Mouse (Mus musculus) heart, postnatal 25 days (tissue): ENCODE results near the gene Sp1. TPM values are rescaled to one million over a fixed set of nuclear protein-coding genes. Genes with fewer than 3 reads are reported as not detected.

ENCODE experiments used
- DNase-seq: peaks from one replicate; pipeline ENCODE4 v3.0.0; 2022; ENCODE audit warnings: low spot score
- intact Hi-C: fragments of 180-260 bp; cut with DNase I; formaldehyde crosslinking; loops from one replicate; pipeline ENCODE4 v1.15.1; 2025
- total RNA-seq, 2 experiments: library from RNA; stranded (reverse); gene quantifications; 2 replicates each; pipeline ENCODE4 v1.2.3; 2021

The Sp1 gene
- total RNA-seq, 2 experiments from 2014 or later, result 42.7 to 44.4 TPM

DNA sequence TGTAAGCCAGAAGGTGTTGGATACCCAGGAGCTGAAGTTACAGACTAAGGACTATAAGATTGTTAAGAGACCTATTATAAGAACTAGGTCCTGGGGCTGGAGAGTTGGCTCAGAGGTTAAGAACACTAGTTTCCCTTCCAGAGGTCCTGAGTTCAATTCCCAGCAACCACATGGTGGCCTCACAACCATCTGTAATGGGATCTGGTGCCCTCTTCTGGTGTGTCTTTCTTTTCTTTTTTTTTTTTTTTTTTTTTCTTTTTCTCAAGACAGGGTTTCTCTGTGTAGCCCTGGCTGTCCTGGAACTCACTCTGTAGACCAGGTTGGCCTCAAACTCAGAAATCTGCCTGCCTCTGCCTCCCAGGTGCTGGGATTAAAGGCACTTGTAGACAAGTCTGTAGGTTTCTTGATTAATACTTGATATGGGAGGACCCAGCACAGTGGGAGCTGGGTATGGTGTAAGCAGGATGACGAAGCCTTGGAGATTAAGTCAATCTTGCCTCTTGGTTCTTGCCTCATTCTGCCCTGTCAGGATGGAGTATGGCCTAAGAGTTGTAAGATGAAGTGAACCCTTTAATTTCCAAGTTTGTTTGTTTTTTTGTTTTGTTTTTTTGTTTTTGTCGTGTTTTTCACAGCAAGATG, 17.8 kb downstream of the Sp1 start:
- intact Hi-C loops, result loop anchor here (5.0 kb wide), 1 partner anchor 81 kb away; no protein-coding TSS in a partner anchor
- DNase-seq, result no peak

DNA sequence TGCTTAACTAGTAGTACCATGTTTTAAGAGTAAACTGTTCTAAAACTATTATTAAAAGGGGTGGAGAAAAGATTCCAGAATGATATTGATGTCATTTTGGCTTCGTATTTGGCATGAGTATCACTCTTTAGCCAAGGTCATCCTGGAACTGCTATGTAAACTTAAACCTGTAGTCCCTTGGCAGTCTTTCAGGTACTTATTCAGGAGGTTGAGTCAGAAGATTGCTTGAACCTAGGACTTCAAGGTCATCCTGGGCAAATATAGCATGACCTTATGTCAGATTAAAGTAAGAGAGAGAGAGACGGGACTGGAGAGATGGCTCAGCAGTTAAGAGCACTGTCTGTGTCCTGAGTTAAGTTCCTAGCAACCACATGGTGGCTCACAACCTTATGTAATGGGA, 18.7 kb downstream of the Sp1 start:
- intact Hi-C loops, result loop anchor here (5.0 kb wide), 1 partner anchor 82 kb away; no protein-coding TSS in a partner anchor
- DNase-seq, result no peak

DNA sequence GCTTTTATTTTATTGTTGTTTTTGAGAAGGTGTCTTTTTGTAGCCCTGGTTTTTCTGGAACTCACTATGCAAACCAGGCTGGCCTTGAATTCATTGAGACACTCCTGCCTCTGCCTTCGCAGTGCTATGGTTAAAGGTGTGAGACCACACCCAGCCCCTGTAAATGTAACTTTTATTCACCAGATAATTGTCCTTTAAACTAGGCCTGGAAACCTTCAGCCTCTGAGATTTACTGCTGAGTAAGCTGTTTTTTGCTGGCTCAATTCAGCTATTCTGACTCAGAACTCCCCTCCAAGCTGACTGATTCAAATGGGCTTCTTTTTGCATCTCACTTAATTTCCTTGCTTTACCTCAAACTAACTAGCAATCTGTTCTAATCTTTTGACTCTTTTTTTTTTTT, 21.0 kb downstream of the Sp1 start:
- DNase-seq, result no peak
- intact Hi-C loops, result no loop called here

DNA sequence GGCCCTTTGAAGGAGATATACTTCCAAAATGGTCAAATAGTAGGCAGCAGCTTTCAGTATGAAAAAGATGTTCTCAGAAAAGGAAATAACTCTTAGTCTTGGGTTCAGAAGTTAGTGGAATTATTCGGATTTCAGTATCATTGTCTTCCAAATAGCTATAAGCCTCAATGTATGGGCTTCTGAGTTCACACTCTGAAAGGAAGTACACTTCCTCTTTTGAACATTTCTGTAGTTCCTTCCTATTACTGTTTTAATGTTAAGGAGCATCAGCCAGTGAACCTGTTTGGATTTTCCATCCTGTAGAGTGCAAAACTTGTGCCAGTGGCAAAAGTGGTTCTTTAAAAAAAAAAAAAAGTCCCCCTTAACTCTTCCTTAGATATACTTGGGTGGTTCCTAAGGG, 26.1 kb downstream of the Sp1 start:
- DNase-seq, result no peak
- intact Hi-C loops, result no loop called here

DNA sequence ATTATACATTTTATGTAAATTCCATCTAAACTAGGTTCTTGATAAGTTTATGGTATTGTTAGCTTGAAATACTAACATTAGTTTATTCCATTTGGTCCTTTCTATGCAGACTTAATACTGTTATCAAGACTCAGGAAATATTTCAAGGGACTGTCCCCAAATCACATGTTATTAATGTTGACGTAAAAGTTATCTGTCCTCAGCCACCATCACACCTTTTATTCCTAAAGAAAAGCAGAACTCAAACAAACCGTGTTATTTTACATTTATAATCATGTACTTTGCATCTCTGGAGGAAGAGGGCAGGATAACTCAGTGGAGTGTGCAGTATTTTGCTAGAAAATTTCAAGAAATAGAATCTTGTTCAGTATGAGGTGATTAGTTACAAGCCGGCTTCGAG, 27.2 kb downstream of the Sp1 start:
- no peak for DNase-seq
- intact Hi-C loops, result no loop called here

DNA sequence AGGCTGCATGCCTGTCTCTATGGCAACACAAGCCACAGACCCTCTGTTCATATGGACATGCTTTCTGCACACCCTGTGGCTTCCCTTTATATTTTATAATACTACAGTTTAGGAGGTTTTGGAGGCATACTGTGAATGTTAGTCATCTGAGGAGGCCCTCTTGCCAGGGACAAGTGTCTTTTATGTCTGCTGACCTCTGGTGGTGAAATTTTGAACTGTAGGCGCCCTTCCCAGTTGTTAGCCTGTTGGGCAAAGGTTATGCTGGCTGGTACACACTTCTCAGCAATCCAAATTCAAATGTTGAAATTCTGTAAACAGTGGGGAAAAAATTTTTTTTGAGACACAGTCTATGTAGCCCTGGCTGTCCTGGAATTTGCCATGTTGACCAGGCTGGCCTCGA, 36.5 kb downstream of the Sp1 start:
- intact Hi-C loops, result loop anchor here (1.0 to 5.0 kb wide), 2 partner anchors 61 to 155 kb away; no protein-coding TSS in a partner anchor
- peak; percentile 55 for DNase-seq

DNA sequence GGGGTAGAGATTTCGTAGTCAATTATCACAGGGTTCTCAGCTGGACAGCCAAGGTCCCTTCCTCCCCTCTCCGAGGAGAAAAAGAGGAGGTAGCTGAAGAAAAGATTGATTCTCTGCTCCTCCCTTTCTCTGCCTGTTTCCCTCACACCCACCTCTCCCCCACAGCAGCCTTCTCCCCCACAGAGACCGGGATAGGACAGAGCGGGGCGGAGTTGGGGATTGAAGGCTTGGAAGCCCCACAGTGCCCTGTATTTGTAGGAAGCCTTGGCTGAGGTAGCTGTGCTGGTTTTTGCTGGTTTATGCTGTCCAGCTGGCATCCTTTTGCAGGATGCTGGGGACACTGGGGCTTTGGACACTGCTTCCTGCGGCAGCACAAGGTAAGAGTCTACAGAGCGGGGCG, 39.2 kb downstream of the Sp1 start, which contains the start of gene Amhr2:
TSS of gene Amhr2 (plus strand) at position 222 of the 400 bp plus-strand sequence.
- intact Hi-C loops, result no loop called here
- DNase-seq, result no peak

DNA sequence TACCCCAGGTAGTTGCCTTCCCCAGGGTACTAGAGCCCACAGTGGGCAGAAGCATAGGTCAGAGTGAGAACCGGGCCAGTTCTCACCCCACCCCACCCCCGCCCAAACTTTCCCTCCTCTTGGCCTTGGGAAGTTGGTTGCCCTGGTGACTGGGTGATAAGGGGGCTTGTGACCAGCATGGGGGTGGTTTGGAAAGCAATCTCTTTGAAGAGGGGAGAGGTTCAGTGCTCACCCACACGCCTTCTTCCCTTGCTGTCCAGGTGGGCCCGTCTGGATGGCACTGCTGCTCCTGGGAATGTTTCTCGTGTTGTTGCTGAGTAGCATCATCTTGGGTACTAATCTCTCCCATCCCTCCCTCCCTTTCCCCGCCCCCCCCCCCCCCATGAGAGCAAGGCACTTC, 40.5 kb downstream of the Sp1 start:
- no peak for DNase-seq
- intact Hi-C loops, result no loop called here

DNA sequence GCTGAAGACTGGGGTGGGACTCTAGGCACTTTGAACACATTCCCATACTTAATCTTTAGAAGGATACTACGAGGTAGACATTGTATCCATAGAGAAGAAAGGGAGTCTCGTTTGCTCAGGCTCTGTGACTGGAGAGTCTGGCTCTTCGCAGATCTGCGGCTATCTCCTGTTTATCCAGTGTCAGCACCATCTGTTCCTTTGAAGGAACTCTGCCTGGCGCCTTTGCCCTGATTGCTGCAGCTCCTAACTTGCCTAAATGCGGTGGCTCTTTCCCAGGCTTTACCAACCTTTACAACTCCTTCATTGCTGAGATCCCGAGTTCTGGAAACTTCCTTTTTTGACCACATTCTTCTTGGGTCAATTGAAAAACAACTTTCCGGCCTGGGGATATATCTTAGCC, 43.4 kb downstream of the Sp1 start:
- DNase-seq, result no peak
- intact Hi-C loops, result no loop called here

DNA sequence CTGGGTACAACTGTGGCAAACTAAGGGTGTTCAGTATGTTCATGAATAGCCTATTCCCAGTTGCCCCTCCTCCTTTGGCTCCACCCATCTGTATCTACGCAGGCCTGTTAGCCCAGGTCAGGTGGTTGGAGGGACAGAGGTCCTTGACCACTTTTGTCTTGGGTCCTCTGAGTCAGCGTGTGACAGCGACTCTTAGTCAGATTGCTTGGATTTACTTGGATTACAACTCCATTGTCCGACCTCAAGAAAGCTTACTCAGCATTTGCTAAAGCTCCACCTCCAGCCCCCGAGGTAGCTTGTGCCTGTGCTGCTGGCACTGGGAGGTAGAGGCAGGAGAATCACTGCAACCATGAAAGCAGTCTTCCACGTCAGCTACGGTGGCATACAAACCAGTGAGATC, 45.0 kb downstream of the Sp1 start:
- no peak for DNase-seq
- intact Hi-C loops, result no loop called here

DNA sequence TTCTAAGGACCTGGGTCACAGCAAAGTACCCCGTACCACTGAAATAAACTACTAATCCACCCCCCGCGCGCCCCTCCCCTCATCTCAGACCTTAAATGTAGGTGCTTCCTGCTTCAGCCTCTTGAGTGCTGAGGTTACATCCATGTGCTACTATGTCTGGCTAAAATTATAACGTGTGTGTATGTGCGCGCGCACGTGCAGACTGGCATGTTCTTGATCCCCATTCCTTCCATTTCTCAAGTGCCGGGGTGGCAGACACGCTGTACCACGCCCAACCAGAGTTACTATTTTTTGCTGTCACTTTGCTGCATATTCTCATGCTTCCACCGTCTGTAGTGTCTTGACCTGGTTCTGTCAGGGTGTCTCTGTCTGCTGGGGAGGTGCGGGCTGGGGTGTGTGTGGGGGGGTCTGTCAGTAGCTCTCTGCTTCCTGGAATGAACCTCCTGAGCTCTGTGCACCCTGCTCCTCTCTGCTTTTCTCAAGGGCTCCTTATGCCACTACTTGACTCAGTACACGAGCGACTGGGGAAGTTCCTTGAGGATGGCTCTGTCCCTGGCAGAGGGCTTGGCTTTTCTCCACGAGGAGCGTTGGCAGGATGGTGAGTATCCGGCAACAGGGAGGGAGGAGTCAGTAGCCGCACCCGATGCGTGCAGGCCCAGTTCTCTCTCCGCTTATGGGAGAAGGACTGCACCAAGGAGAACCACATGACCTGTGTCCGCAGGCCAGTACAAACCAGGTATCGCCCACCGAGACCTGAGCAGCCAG, 45.9 kb downstream of the Sp1 start:
- intact Hi-C loops, result no loop called here
- DNase-seq, result no peak

DNA sequence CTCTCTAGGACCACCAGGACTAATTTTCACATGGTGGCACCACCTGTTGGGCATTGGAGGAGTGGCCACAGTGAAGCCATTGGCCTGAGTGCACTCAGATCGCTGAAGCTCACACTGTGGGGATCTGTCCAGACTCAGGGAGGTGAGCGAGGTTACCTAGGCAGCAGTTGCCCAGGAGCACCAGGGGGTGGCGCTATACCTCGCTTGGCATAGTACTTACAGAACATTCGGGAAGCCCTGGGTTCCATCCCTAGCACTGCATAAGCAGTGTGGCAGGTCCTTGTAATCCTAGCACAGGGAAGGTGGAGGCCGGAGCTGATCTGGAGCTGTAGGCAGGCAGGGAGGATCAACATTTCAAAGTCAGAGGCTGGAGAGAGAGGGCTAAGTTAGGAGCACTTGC, 50.0 kb downstream of the Sp1 start:
- no peak for DNase-seq
- intact Hi-C loops, result no loop called here

DNA sequence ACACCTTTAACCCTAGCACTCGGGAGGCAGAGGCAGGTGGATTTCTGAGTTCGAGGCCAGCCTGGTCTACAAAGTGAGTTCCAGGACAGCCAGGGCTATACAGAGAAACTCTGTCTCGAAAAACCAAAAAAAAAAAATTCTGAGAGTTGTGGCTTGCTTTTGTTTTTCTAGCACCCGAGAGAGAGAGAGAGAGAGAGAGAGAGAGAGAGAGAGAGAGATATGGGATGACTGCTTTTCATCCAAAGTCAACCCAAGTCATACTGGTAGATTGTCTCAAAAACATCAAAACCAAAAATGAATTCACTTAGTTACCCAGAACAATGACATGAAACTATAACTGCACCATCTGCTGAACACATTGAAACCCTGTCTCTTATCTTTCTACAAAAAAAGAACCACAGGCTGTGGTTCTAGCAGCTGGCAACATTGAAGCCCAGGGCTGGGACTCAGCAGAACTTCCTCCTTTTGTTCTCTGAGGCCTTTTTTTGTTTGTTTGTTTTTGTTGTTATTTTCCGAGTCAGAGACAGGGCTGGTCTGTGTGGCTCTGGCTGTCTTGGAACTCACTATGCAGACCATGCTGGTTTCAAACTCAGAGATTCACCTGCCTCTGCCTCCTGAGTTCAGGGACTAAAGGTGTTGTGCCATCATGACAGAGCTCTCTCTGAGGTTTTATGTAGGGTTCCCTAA, 52.2 kb downstream of the Sp1 start:
- no peak for DNase-seq
- intact Hi-C loops, result no loop called here

DNA sequence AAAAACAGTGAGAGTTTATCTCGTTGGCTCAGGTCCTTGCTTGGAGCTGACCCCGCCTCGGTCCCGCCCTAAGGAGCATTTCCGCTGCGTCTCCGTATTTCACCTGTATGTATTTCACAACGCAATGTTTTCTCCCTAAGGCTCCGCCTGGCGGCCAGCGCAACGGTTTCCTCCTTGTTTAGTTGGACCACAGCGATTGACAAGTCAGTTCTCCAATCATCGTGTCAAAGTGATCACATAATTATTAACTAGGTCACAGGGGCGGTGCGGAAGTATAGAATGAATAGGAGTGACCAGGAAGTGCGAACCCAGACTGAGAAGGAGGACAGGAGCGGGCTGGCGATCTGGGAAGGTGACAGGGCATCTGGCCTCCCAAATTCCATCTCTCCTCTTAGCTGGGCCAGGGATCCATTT, 53.0 kb downstream of the Sp1 start, which contains the start of gene Prr13:
TSS of gene Prr13 (plus strand) at position 125 of the 414 bp plus-strand sequence.
- intact Hi-C loops, result no loop called here

DNA sequence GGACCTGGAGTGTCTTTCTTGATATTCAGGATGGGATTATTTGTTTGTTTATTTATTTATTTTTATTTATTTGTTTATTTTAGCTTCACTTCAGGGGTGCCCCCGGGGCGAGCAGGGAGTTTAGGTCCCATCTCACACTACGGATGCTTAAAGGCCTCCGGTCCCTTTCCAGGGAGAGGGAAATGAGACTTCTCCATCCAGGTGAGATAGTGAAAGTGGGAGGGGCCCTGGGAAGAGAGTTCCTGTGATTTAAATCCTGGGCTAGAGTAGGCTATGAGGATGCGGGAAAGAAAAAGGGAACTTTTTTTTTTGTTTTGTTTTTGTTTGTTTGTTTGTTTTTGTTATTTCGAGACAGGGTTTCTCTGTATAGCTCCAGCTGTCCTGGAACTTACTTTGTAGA, 53.4 kb downstream of the Sp1 start:
- intact Hi-C loops, result no loop called here
- no peak for DNase-seq

More for the DNA sequence above, 53.0 kb downstream of the Sp1 start, which contains the start of gene Prr13:
- peak; percentile 80 for DNase-seq

DNA sequence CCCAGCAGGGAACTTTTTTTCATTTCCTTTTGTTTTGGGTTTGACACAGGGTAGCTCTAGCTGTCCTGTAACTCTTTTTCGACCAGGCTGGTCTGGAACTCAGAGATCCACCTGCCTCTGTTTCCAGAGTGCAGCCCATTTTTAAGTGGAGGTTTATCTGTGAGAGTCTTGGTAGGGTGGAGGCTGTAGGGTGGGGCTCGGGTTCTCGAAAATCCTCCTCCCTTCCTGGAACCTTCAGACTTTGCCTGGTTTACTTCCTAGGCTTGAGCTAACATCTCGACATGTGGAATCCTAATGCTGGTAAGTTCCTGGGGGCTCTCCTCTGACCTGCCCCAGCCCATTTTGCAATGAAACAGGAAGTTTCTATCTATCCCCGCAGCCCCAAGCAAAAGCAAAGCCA, 53.9 kb downstream of the Sp1 start:
- intact Hi-C loops, result no loop called here
- no peak for DNase-seq

DNA sequence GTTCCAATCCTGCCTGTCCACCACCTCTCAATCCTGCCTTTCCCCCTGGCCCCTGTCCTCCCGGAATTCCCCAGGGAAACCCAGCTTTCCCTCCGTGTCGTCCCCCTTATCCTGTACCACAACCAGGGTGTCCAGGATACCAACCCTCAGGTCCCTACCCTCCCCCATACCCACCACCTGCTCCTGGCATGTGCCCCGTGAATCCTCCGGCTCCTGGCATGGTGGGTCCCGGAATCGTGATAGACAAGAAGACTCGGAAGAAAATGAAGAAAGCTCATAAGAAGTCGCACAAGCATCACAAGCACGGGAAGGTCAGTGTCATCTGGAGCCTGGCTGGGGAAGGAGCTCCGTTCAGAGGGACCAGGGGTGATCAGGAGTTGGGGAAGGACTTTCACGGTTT, 54.5 kb downstream of the Sp1 start:
- DNase-seq, result no peak
- intact Hi-C loops, result no loop called here

DNA sequence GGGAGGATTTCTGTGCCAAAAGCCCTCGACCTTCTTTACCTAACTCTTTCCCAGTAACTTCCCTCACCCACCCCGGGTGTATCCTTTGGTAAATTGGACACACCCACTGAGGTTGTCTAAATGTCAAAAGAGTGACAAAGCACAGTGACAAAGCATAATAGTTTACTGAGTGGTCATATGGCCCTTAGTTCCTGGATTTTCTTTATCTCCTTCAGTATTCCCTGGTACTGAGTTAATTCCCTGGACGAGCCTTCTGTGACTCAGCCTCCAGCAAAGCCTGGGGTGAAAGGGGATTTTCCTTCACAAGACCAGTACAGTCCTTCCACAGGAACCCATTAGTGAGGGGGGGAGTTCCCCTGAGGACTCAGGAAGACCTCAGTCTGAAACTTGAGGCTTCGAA, 55.0 kb downstream of the Sp1 start:
- intact Hi-C loops, result no loop called here
- DNase-seq, result no peak

DNA sequence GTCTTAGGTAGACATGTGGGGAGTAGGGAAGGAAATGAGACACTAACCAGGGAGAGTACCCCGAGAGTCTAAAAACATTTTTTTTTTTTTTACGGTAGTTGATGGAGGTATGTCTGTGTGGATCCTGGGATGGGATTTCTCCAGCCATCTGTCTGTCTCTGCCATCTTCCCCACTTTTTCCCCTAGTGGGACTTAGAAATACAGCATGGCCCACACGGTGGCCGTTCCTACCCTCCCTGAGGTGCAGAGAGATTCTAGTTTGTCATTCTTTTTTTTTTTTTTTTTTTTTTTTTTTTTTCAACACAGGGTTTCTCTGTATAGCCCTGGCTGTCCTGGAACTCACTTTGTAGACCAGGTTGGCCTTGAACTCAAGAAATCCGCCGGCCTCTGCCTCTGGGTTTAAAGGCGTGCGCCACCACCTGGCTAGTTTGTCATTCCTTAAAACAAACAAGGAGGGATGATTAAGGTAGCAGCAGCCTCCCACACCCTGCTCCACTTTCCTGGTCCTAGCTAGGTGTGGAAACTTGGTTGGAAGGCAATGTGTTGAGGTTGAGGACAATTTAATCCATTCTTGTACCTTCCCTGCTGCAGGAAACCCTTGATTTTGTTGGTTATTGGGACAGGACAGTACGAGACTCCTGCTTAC, 55.6 kb downstream of the Sp1 start:
- DNase-seq, result no peak
- intact Hi-C loops, result no loop called here

DNA sequence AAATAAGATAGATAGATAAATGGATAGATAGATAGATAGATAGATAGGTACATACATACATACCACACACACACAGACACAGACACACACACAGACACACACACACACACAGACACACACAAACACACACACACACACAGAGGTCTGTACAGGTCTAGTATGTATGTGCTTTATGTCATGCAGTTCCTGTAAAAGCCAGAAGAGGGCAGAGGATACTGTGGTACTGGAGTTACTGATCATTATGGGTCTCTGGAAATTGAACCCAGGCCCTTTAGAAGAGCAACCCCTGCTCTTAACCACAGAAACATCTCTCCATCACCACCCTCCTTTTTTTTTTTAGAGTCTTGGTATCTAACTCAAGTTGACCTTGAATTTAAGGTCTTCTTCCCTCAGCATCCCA, 57.7 kb downstream of the Sp1 start:
- intact Hi-C loops, result no loop called here
- DNase-seq, result no peak
